Mouse (Mus musculus) myocyte (in vitro differentiated cells): ENCODE data around the gene Grid2. TPM values are rescaled to one million over a fixed set of nuclear protein-coding genes. Genes with fewer than 3 reads are reported as not detected.

Experiments used
- H3K27me3 ChIP-seq: one replicate; pipeline ENCODE4 v1.6.1; 2011; ENCODE audit not compliant: control insufficient read depth, insufficient read depth, insufficient read length
- H3K36me3 ChIP-seq: one replicate; pipeline ENCODE4 v1.6.1; 2011; ENCODE audit not compliant: control insufficient read depth, insufficient read depth
- H3K4me2 ChIP-seq: one replicate; pipeline ENCODE4 v1.6.1; 2011; ENCODE audit warnings: low read depth, control low read depth
- H3K4me3 ChIP-seq: one replicate; pipeline ENCODE4 v1.5.1; 2011; ENCODE audit warnings: mild to moderate bottlenecking, control low read depth, moderate library complexity
- H3K79me2 ChIP-seq: one replicate; pipeline ENCODE4 v1.6.1; 2011; ENCODE audit not compliant: control insufficient read depth, insufficient read depth
- H3ac ChIP-seq: one replicate; pipeline ENCODE4 v1.6.1; 2011; ENCODE audit not compliant: control insufficient read depth, insufficient read length
- CEBPB ChIP-seq: IDR thresholded peaks from 2 replicates; pipeline ENCODE4 v1.6.1; 2011; ENCODE audit warnings: mild to moderate bottlenecking, moderate library complexity; ENCODE audit not compliant: poor library complexity, insufficient read depth, severe bottlenecking
- E2F4 ChIP-seq: IDR thresholded peaks from one replicate; pipeline ENCODE4 v1.6.1; 2011; ENCODE audit warnings: mild to moderate bottlenecking, control low read depth, moderate library complexity; ENCODE audit not compliant: insufficient read depth
- MAX ChIP-seq: IDR thresholded peaks from one replicate; pipeline ENCODE4 v1.6.1; 2011; ENCODE audit warnings: low read depth, mild to moderate bottlenecking, control low read depth
- MYOD1 ChIP-seq, 3 experiments: IDR thresholded peaks; one replicate each; pipeline ENCODE4 v1.6.1; 2011; ENCODE audit warnings: control low read depth in 2 of 3, low read depth in 2 of 3, mild to moderate bottlenecking in 2 of 3, moderate library complexity in 1 of 3; ENCODE audit not compliant: insufficient read length in 2 of 3, control insufficient read depth in 1 of 3
- MYOG ChIP-seq, 3 experiments: IDR thresholded peaks; one replicate each; pipeline ENCODE4 v1.6.1; 2011; ENCODE audit warnings: control low read depth in 2 of 3, low read depth in 2 of 3, mild to moderate bottlenecking in 2 of 3; ENCODE audit not compliant: insufficient read length in 2 of 3, control insufficient read depth in 1 of 3, insufficient read depth in 1 of 3
- POLR2A ChIP-seq: IDR thresholded peaks from one replicate; pipeline ENCODE4 v1.6.1; 2011; ENCODE audit warnings: low read depth, mild to moderate bottlenecking, control low read depth, moderate library complexity; ENCODE audit not compliant: insufficient read length
- POLR2AphosphoS2 ChIP-seq: IDR thresholded peaks from one replicate; pipeline ENCODE4 v1.6.1; 2011; ENCODE audit warnings: low read depth, control low read depth; ENCODE audit not compliant: insufficient read length
- REST ChIP-seq: IDR thresholded peaks from one replicate; pipeline ENCODE4 v1.6.1; 2011; ENCODE audit warnings: mild to moderate bottlenecking, control low read depth, moderate library complexity; ENCODE audit not compliant: insufficient read depth, insufficient read length
- SRF ChIP-seq: IDR thresholded peaks from one replicate; pipeline ENCODE4 v1.6.1; 2011; ENCODE audit warnings: low read depth; ENCODE audit not compliant: control insufficient read depth, insufficient read length
- TCF12 ChIP-seq: IDR thresholded peaks from one replicate; pipeline ENCODE4 v1.6.1; 2011; ENCODE audit warnings: mild to moderate bottlenecking, control low read depth; ENCODE audit not compliant: poor library complexity, insufficient read depth, severe bottlenecking
- TCF3 ChIP-seq: IDR thresholded peaks from one replicate; pipeline ENCODE4 v1.6.1; 2011; ENCODE audit warnings: low read depth, control low read depth; ENCODE audit not compliant: insufficient read length
- USF1 ChIP-seq: IDR thresholded peaks from one replicate; pipeline ENCODE4 v1.6.1; 2011; ENCODE audit warnings: low read depth, mild to moderate bottlenecking, control low read depth, moderate library complexity
- polyA plus RNA-seq: library from polyadenylated mRNA; unstranded; fragments of >200 nt; fragmentation: generic; extraction: Trizol; gene quantifications from one replicate; pipeline ENCODE4 v1.2.1, GENCODE M21; 2012; ENCODE audit warnings: missing spikeins

Gene Grid2
- polyA plus RNA-seq, 1 experiment: not detected

DNA sequence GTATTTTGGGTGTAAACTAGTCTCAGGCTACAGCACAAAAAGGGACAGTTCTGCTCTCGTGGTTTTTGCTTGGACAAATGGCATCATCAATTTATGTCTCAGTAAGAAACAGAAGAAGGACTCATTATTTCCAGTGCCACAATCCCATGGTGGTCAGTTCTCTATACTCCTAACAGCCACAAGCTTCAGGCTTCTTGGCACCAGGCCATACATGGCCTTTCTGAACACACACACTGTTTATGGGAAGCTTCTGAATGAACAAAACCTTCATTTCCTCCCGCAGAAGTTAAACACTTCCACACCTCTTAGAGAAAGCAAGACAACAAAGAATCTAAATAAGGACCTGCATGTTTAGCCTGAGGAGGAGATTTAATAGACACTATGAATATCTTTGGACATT is 709.1 kb downstream of the Grid2 start:
- no peak overlapping the region for H3K4me3 ChIP-seq
- no peaks in the 10 kb centered on the region for H3K79me2 ChIP-seq
- no peak overlapping the region for H3ac ChIP-seq
- no peaks in the 10 kb centered on the region for H3K27me3 ChIP-seq
- no peak overlapping the region for H3K4me2 ChIP-seq
- no peak for TF ChIP-seq USF1
- TF ChIP-seq TCF12: no peak
- TF ChIP-seq SRF: no peak
- TF ChIP-seq E2F4: no peak
- TF ChIP-seq POLR2AphosphoS2: no peak
- no peak for TF ChIP-seq REST
- H3K36me3 ChIP-seq: no peaks in the 10 kb centered on the region

GRCm38 (mm10) chr6:64046084-64046483 is 790.4 kb downstream of the Grid2 start:
- Histone ChIP-seq H3K4me3 (no peak overlapping the region), H3ac (no peak overlapping the region), H3K4me2 (no peak overlapping the region), H3K27me3 (no peaks in the 10 kb centered on the region), H3K79me2 (no peaks in the 10 kb centered on the region), H3K36me3 (no peaks in the 10 kb centered on the region)
- no peak for TF ChIP-seq POLR2A
- TF ChIP-seq REST: no peak
- TF ChIP-seq MAX: no peak
- no peak for TF ChIP-seq POLR2AphosphoS2
- TF ChIP-seq MYOD1 (IDR thresholded peaks at IDR 0.05; ENCODE audit: control insufficient read depth in 1 of 3, insufficient read length in 2 of 3, low read depth in 2 of 3): no peak
- TF ChIP-seq TCF12: no peak
- no peak for TF ChIP-seq CEBPB
- no peak for TF ChIP-seq USF1
- no peak for TF ChIP-seq TCF3
- TF ChIP-seq SRF: no peak
- TF ChIP-seq E2F4: no peak
- no peak for TF ChIP-seq MYOG (IDR thresholded peaks at IDR 0.05; ENCODE audit: control insufficient read depth in 1 of 3, insufficient read depth in 1 of 3, insufficient read length in 2 of 3, low read depth in 2 of 3)

GRCm38 (mm10) chr6:64046732-64047131 is 791.1 kb downstream of the Grid2 start:
- Histone ChIP-seq H3K27me3 (no peaks in the 10 kb centered on the region), H3K4me2 (no peak overlapping the region), H3K36me3 (no peaks in the 10 kb centered on the region), H3K4me3 (no peak overlapping the region), H3K79me2 (no peaks in the 10 kb centered on the region), H3ac (no peak overlapping the region)
- TF ChIP-seq TCF3: no peak
- no peak for TF ChIP-seq POLR2AphosphoS2
- no peak for TF ChIP-seq MYOD1 (IDR thresholded peaks at IDR 0.05; ENCODE audit: control insufficient read depth in 1 of 3, insufficient read length in 2 of 3, low read depth in 2 of 3)
- no peak for TF ChIP-seq E2F4
- TF ChIP-seq SRF: no peak
- no peak for TF ChIP-seq MAX
- no peak for TF ChIP-seq MYOG (IDR thresholded peaks at IDR 0.05; ENCODE audit: control insufficient read depth in 1 of 3, insufficient read depth in 1 of 3, insufficient read length in 2 of 3, low read depth in 2 of 3)
- no peak for TF ChIP-seq CEBPB
- no peak for TF ChIP-seq USF1

GRCm38 (mm10) chr6:64047950-64048349 is 792.3 kb downstream of the Grid2 start:
- H3K79me2 ChIP-seq: no peaks in the 10 kb centered on the region
- no peak overlapping the region for H3K4me2 ChIP-seq
- no peak overlapping the region for H3K4me3 ChIP-seq
- no peaks in the 10 kb centered on the region for H3K36me3 ChIP-seq
- H3K27me3 ChIP-seq: no peaks in the 10 kb centered on the region
- no peak overlapping the region for H3ac ChIP-seq
- TF ChIP-seq REST: no peak
- no peak for TF ChIP-seq MAX
- TF ChIP-seq TCF3: no peak
- no peak for TF ChIP-seq CEBPB
- no peak for TF ChIP-seq POLR2AphosphoS2
- TF ChIP-seq E2F4: no peak
- no peak for TF ChIP-seq USF1

- H3K4me2 ChIP-seq: no peak overlapping the region
- H3ac ChIP-seq: no peak overlapping the region
- H3K4me3 ChIP-seq: no peak overlapping the region
- H3K79me2 ChIP-seq: no peaks in the 10 kb centered on the region
- TF ChIP-seq MYOG (IDR thresholded peaks at IDR 0.05; ENCODE audit: control insufficient read depth in 1 of 3, insufficient read depth in 1 of 3, insufficient read length in 2 of 3, low read depth in 2 of 3) (no peak), TCF3 (no peak), POLR2A (no peak), POLR2AphosphoS2 (no peak), MYOD1 (IDR thresholded peaks at IDR 0.05; ENCODE audit: control insufficient read depth in 1 of 3, insufficient read length in 2 of 3, low read depth in 2 of 3) (no peak), USF1 (no peak), MAX (no peak), E2F4 (no peak), REST (no peak), CEBPB (no peak), TCF12 (no peak), SRF (no peak)
- H3K27me3 ChIP-seq: no peaks in the 10 kb centered on the region
- H3K36me3 ChIP-seq: no peaks in the 10 kb centered on the region
Observed at GRCm38 (mm10) chr6:64063858-64064257, 808.2 kb downstream of the Grid2 start.

GRCm38 (mm10) chr6:64064704-64065103 is 809.0 kb downstream of the Grid2 start:
- Histone ChIP-seq H3K36me3 (no peaks in the 10 kb centered on the region), H3K79me2 (no peaks in the 10 kb centered on the region), H3K4me2 (no peak overlapping the region), H3K27me3 (no peaks in the 10 kb centered on the region), H3K4me3 (no peak overlapping the region), H3ac (no peak overlapping the region)
- TF ChIP-seq MYOD1 (IDR thresholded peaks at IDR 0.05; ENCODE audit: control insufficient read depth in 1 of 3, insufficient read length in 2 of 3, low read depth in 2 of 3) (no peak), TCF3 (no peak), USF1 (no peak), MYOG (IDR thresholded peaks at IDR 0.05; ENCODE audit: control insufficient read depth in 1 of 3, insufficient read depth in 1 of 3, insufficient read length in 2 of 3, low read depth in 2 of 3) (no peak), CEBPB (no peak), REST (no peak), MAX (no peak), SRF (no peak), E2F4 (no peak), POLR2AphosphoS2 (no peak), TCF12 (no peak), POLR2A (no peak)
